Mouse (Mus musculus) retina, postnatal 1 day (tissue): ENCODE results near the gene Dhps.
A peak's percentile ranks its signal among the peaks of the same experiment; 100 is the strongest.
"Not testable (repeated sequence)": the region's sequence is repeated elsewhere in the genome, so short reads cannot be mapped to it uniquely, and the experiment has no call there.

Experiments
- DNase-seq: peaks from one replicate; pipeline ENCODE4 v3.0.0-alpha.2; 2012

The Dhps gene

GRCm38 (mm10) chr8:85065213-85065612 lies 6.3 kb upstream of the Dhps start:
- DNase-seq, result no peak

GRCm38 (mm10) chr8:85067155-85067554 lies 4.4 kb upstream of the Dhps start:
- no peak for DNase-seq

GRCm38 (mm10) chr8:85067982-85068381 lies 3.6 kb upstream of the Dhps start, which contains the start of gene Gm5741:
Gene Gm5741, minus strand, starts transcription at chr8:85067982.
- no peak for DNase-seq

- no peak for DNase-seq
Observed at GRCm38 (mm10) chr8:85071041-85071440, 516 bp upstream of the Dhps start.

- no peak for DNase-seq
Observed at GRCm38 (mm10) chr8:85072364-85072929, 890 bp downstream of the Dhps start.

- DNase-seq, result no peak
Observed at GRCm38 (mm10) chr8:85073041-85073612, 1.6 kb downstream of the Dhps start.

GRCm38 (mm10) chr8:85074167-85074566 lies 2.6 kb downstream of the Dhps start:
- no peak for DNase-seq

GRCm38 (mm10) chr8:85074617-85075016 lies 3.1 kb downstream of the Dhps start:
- no peak for DNase-seq

GRCm38 (mm10) chr8:85076001-85076400 lies 4.4 kb downstream of the Dhps start:
- peak; percentile 50 for DNase-seq

GRCm38 (mm10) chr8:85076993-85077392 lies 5.4 kb downstream of the Dhps start:
- peak; percentile 87 for DNase-seq

GRCm38 (mm10) chr8:85080214-85080531 lies 8.6 kb downstream of the Dhps start:
- DNase-seq, result no peak

- DNase-seq, result peak; percentile 91
Observed at GRCm38 (mm10) chr8:85080532-85081215, 9.1 kb downstream of the Dhps start, which contains the start of gene Wdr83os. Gene Wdr83os, plus strand, starts transcription at chr8:85080740.

GRCm38 (mm10) chr8:85081216-85081555 lies 9.6 kb downstream of the Dhps start, which contains the start of gene Wdr83:
Gene Wdr83, minus strand, starts transcription at chr8:85081306.
- DNase-seq, result peak; percentile 52

GRCm38 (mm10) chr8:85082169-85082568 lies 10.6 kb downstream of the Dhps start:
- not testable (repeated sequence) for DNase-seq

- peak; percentile 87 for DNase-seq
Observed at GRCm38 (mm10) chr8:85083108-85083813, 11.7 kb downstream of the Dhps start, which contains the start of gene Man2b1. Gene Man2b1, plus strand, starts transcription at chr8:85083270.

GRCm38 (mm10) chr8:85084633-85085032 lies 13.1 kb downstream of the Dhps start:
- DNase-seq, result no peak

GRCm38 (mm10) chr8:85086238-85086637 lies 14.7 kb downstream of the Dhps start:
- DNase-seq, result no peak

GRCm38 (mm10) chr8:85088771-85089170 lies 17.2 kb downstream of the Dhps start:
- DNase-seq, result no peak

GRCm38 (mm10) chr8:85090856-85091255 lies 19.3 kb downstream of the Dhps start:
- DNase-seq, result no peak

- DNase-seq, result no peak
Observed at GRCm38 (mm10) chr8:85091526-85092090, 20.1 kb downstream of the Dhps start.

GRCm38 (mm10) chr8:85095051-85095450 lies 23.5 kb downstream of the Dhps start:
- DNase-seq, result no peak

GRCm38 (mm10) chr8:85095566-85095965 lies 24.0 kb downstream of the Dhps start:
- no peak for DNase-seq

GRCm38 (mm10) chr8:85096196-85096595 lies 24.6 kb downstream of the Dhps start:
- no peak for DNase-seq
